Mouse (Mus musculus) ES-E14 (cell line): Measurements from ENCODE around the gene Emc8.

Source experiments
- CHD2 ChIP-seq: IDR thresholded peaks from 2 replicates; pipeline ENCODE4 v1.6.1; 2014; ENCODE audit warnings: mild to moderate bottlenecking, low read depth, low read length, inconsistent platforms
- HCFC1 ChIP-seq: IDR thresholded peaks from 2 replicates; pipeline ENCODE4 v1.6.1; 2012; ENCODE audit warnings: low read length, inconsistent platforms, borderline replicate concordance; ENCODE audit not compliant: insufficient read depth
- ZC3H11A ChIP-seq: IDR thresholded peaks from 2 replicates; pipeline ENCODE4 v1.6.1; 2012; ENCODE audit warnings: low read depth, mild to moderate bottlenecking, inconsistent platforms, low read length, borderline replicate concordance

GRCm38 (mm10) chr8:120701758-120702465 is 33.5 kb upstream of the Emc8 start:
- TF ChIP-seq HCFC1 (no peak), CHD2 (no peak), ZC3H11A (no peak)
